Mouse (Mus musculus): ENCODE results near the gene Lce1b.

DNA sequence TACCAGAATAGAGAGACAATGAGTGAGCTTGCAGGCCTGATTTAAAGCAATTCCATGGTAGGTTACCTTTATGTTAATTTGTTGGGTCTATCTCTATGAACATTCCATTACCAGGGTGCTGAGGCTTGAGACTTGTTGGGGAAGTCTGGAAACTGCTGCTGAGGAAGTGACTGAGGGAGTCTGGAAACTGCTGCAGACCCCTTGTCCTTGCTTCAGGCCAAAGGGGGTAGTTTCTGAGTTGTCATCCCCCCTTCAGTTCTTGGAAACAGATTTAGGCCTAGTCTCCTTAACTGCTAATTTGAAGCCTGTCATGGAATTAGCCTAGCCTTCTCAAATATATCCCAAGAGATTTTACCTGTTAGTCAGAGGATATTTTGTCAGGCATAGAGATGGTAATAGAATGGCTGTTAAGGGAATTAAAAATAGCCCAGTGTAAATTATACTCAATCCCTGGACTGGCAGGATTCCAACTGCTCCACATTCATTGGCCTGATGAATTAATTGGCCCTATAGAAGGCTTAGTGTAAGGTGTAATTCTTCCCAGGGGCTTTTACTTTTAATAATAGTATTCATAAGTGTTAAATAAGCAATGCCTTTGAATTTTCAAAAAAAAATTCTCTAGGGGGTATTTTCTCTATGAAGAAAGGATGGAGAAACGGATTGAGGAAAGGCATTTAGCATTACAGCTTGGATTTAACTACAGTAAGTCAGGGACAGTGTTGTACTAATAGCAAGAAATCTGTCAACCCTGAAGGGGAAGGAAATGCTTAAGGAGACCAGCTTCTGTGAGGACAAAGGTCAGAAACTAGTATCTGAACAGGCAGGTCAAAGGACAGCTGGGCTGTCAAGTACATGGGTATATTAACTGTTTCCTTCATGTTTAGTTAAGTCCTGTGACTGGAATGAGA lies 18.7 kb downstream of the Lce1b start:
- TF ChIP-seq CTCF (IDR thresholded peaks at IDR 0.05; ENCODE audit: extremely low read depth, insufficient read length, insufficient replicate concordance, low read depth, low read length), result no peak
- TF ChIP-seq POLR2A (IDR thresholded peaks at IDR 0.05; ENCODE audit: low read depth, low read length), result no peak
